Mouse (Mus musculus): ENCODE results near the gene Fam114a2.

GRCm38 (mm10) chr11:57522046-57522445, 3.6 kb upstream of the Fam114a2 start:
- TF ChIP-seq GATA1 (IDR thresholded peaks at IDR 0.05; ENCODE audit: borderline replicate concordance, low read length) = no peak
- TF ChIP-seq FLI1 (IDR thresholded peaks at IDR 0.05; ENCODE audit: low read length) = no peak

All from megakaryocyte, embryonic 14.5 days (primary cell).